Mouse (Mus musculus): ENCODE measurements around the gene Pla1a. TPM values are rescaled to one million over a fixed set of nuclear protein-coding genes. Genes with fewer than 3 reads are reported as not detected.

Pla1a gene
- polyA plus RNA-seq, 1 experiment from 2014 or later, result 1.6 TPM

DNA sequence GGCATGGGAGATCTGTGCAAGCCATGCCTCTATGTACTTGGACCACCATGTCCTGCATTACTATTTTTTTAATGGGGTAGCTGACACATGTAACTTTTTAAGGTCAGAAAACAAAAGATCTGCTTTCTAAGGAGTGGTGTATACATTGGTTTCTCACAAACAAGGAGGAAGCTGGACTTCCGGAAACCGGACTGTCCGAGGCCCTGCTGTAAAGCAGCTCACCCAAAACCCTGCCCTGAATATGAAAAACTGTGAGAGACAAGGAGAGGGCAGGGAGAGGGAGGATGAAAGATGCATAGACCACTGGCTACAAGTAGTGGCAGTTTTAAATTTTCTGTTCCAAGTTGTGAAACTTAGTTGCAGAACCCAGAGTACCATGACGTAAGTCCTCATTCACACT lies 27.0 kb upstream of the Pla1a start:
- Histone ChIP-seq H3K27ac (ENCODE audit: low read length) (no peak overlapping the region), H3K4me3 (ENCODE audit: low read depth, low read length) (no peak overlapping the region), H3K36me3 (ENCODE audit: insufficient read depth, low read length) (no peaks in the 10 kb centered on the region), H3K27me3 (replicated peaks; ENCODE audit: insufficient read depth, low read length) (no peaks in the 10 kb centered on the region), H3K4me1 (ENCODE audit: insufficient read depth, low read depth, low read length) (no peaks in the 10 kb centered on the region), H3K4me2 (replicated peaks; ENCODE audit: low read depth, low read length) (no peak overlapping the region), H3K9me3 (ENCODE audit: low read length) (no peaks in the 10 kb centered on the region), H3K9ac (replicated peaks; ENCODE audit: low read depth) (no peak overlapping the region)
- WGBS, result 73% methylated on average over 4 of the region's 4 CpGs
- TF ChIP-seq CTCF (IDR thresholded peaks at IDR 0.05), result no peak
- TF ChIP-seq EP300 (IDR thresholded peaks at IDR 0.05), result no peak
- ATAC-seq, result no peak
- DNase-seq (ENCODE audit: low spot score), result no peak

DNA sequence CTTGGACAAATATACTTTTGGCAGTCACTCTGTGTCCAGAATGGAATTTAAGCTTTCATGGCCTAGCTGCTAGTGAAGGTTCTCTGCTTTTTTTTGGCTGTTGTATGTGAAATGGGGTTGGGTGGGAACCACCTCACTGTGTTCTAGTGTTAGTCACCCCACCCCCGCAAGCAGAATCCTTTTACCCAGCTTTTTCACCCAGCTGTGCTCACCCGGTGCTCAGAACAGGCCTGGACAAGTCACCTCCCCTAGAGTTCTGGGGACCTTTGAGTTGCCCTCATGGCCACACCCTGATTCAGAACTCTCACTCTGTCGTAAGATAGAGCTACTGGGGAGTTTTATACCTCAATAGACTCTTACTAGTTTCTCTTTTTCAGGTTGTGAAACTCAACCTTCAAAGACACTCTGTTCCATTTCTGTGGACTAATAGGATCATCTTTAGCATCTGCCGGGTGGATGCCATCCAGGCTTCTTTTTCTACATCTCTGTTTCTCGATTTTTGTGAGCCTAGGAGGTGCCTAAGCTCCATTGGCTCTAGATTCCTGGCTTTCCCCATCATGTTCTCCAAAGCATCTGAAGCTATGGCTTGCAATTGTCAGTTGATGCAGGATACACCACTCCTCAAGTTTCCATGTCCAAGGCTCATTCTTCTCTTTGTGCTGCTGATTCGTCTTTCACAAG lies 25.8 kb upstream of the Pla1a start:
- ATAC-seq (peak; percentile 44), DNase-seq (ENCODE audit: low spot score) (peak; percentile 54)
- H3K27ac ChIP-seq (ENCODE audit: low read length), result no peak overlapping the region
- TF ChIP-seq EP300 (IDR thresholded peaks at IDR 0.05) (no peak), CTCF (IDR thresholded peaks at IDR 0.05) (no peak)
- H3K9ac ChIP-seq (replicated peaks; ENCODE audit: low read depth), result no peak overlapping the region
- 57% methylated on average over 6 of the region's 6 CpGs for WGBS
- no peak overlapping the region for H3K4me3 ChIP-seq (ENCODE audit: low read depth, low read length)
- H3K27me3 ChIP-seq (replicated peaks; ENCODE audit: insufficient read depth, low read length), result no peaks in the 10 kb centered on the region
- H3K36me3 ChIP-seq (ENCODE audit: insufficient read depth, low read length), result no peaks in the 10 kb centered on the region
- no peaks in the 10 kb centered on the region for H3K4me1 ChIP-seq (ENCODE audit: insufficient read depth, low read depth, low read length)
- no peak overlapping the region for H3K4me2 ChIP-seq (replicated peaks; ENCODE audit: low read depth, low read length)
- H3K9me3 ChIP-seq (ENCODE audit: low read length), result no peaks in the 10 kb centered on the region

DNA sequence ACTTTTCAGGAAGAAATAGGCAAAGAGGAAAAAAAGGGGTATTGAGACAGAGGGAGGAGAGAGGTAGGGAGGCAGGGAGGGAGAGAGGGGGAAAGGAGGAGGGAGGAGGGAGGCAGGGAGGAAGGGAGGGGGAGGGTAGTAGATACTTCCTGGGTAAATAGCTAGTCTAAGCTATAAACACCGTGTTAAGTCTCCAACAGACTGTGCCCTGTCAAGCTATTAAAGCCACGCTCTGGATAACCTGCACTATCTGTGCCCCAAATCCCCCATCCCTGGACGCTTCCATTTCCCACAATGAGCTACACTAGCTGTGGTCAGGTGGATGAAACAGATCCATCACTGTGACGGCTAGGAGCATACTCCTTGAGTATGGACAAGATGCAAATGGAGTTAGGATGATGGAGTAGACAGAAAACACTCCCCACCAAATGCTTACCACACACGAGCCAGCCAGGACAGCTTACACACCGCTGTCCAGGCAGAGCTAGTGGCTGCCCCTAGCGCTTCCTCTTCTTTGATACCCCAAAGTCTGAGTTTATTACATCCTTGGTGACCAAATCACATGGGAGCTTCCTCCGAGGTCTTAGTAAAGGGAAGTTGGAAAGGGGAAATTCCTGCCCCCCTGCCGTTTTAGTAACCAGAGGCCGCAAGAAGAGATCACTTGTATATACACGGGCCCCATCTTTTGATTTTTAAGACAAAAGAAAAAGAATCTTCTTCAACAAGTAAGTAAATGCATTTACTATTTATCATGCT lies 24.0 kb upstream of the Pla1a start:
- no peak overlapping the region for H3K4me3 ChIP-seq (ENCODE audit: low read depth, low read length)
- DNase-seq (ENCODE audit: low spot score), result peak; percentile 37
- no peak for TF ChIP-seq CTCF (IDR thresholded peaks at IDR 0.05)
- TF ChIP-seq EP300 (IDR thresholded peaks at IDR 0.05), result no peak
- no peaks in the 10 kb centered on the region for H3K9me3 ChIP-seq (ENCODE audit: low read length)
- H3K4me1 ChIP-seq (ENCODE audit: insufficient read depth, low read depth, low read length), result peaks cover 2% of the 10 kb centered on the region; the same call in 1 of the 2 replicates
- H3K4me2 ChIP-seq (replicated peaks; ENCODE audit: low read depth, low read length), result no peak overlapping the region
- ATAC-seq, result no peak
- H3K36me3 ChIP-seq (ENCODE audit: insufficient read depth, low read length), result no peaks in the 10 kb centered on the region
- H3K9ac ChIP-seq (replicated peaks; ENCODE audit: low read depth), result no peak overlapping the region
- H3K27ac ChIP-seq (ENCODE audit: low read length), result no peak overlapping the region
- WGBS, result 49% methylated on average over 11 of the region's 11 CpGs
- no peaks in the 10 kb centered on the region for H3K27me3 ChIP-seq (replicated peaks; ENCODE audit: insufficient read depth, low read length)

DNA sequence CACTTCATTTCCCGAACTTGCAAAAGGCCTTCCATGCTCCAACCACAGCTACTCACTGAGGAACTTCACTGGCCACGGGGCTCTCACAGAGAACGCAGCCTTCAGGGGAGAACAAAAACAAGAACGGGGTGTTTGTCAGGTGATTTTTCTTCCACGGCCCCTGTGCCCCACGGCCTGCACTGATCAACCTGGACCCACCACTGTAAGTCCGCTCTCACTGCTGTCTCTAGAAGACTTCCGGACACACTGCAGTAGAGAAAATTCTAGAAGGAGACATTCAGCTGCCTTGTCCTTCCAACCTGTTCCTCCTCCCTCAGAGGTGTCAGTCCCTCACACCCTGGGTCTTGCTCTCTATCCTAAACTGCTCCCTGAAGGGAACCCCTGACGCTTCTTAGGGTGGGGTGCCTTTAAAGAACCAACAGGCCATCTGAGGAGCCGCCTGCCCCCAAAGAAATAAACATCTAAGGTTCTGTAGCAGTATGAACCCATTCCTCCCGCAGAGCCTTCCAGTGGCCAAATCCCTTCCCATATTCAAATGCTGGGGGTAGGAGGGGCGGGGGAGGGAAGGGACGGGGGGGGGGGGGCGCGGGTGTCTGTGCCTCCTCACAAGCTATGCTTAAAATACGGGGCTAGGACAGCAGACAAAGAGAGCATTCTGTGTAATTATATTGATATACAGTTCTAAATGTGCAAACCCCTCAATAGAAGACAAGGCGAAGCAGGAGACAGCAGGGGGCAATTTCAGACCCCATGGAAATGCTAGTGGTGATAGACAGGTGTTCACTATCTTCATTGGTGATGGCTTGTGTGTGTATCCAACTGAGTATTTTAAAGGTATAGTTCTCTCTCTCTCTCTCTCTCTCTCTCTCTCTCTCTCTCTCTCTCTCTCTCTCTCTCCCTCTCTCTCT lies 22.8 kb upstream of the Pla1a start, which contains the start of gene Cd80:
Cd80 (plus strand) TSS at position 51 of the 908 bp plus-strand sequence.
- DNase-seq (ENCODE audit: low spot score) (no peak), ATAC-seq (no peak)
- H3K36me3 ChIP-seq (ENCODE audit: insufficient read depth, low read length), result no peaks in the 10 kb centered on the region
- H3K9ac ChIP-seq (replicated peaks; ENCODE audit: low read depth), result no peak within 1 kb of the TSS
- TF ChIP-seq CTCF (IDR thresholded peaks at IDR 0.05) (no peak), EP300 (IDR thresholded peaks at IDR 0.05) (no peak)
- WGBS, result 66% methylated on average over 16 of the region's 17 CpGs
- H3K4me2 ChIP-seq (replicated peaks; ENCODE audit: low read depth, low read length), result no peak within 1 kb of the TSS
- H3K27ac ChIP-seq (ENCODE audit: low read length), result no peak within 1 kb of the TSS
- H3K4me1 ChIP-seq (ENCODE audit: insufficient read depth, low read depth, low read length), result peaks cover 4% of the 10 kb centered on the region; the same call in 1 of the 2 replicates
- no peak within 1 kb of the TSS for H3K4me3 ChIP-seq (ENCODE audit: low read depth, low read length)
- no peaks in the 10 kb centered on the region for H3K27me3 ChIP-seq (replicated peaks; ENCODE audit: insufficient read depth, low read length)
- H3K9me3 ChIP-seq (ENCODE audit: low read length), result no peaks in the 10 kb centered on the region

DNA sequence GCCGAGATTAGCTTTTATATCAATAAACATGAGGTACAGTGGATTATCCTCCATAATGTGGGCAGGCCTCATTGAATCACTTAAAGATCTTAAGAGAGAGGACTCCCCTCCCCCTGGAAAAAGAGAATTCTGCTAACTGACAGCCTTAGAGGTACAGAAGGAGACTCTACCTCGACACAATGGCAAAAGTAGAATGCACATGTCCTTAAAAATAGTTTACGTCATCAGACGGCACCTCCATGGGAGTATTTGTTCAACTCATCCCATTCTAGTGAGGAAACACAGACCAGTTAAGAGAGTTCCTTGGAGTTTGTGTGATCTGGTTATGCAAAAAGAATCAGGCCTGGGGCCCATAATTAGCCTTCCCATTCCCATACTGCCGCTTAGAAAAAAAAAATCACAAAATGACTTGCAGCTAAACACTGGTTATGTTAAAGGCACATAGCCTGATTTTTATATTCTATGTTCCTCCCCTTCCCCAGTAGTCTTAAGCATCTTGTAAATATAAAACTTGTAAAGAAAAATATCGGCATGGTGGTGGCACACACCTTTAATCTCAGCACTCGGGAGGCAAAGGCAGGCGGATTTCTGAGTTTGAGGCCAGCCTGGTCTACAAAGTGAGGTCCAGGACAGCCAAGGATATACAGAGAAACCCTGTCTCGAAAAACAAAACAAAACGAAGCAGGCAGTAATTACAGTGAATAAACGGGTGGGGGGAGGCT lies 21.7 kb upstream of the Pla1a start:
- H3K4me1 ChIP-seq (ENCODE audit: insufficient read depth, low read depth, low read length), result peaks cover 4% of the 10 kb centered on the region; the same call in 1 of the 2 replicates
- TF ChIP-seq EP300 (IDR thresholded peaks at IDR 0.05), result no peak
- TF ChIP-seq CTCF (IDR thresholded peaks at IDR 0.05), result no peak
- ATAC-seq, result no peak

More for the DNA sequence above, 21.7 kb upstream of the Pla1a start:
- Histone ChIP-seq H3K27ac (ENCODE audit: low read length) (no peak overlapping the region), H3K27me3 (replicated peaks; ENCODE audit: insufficient read depth, low read length) (no peaks in the 10 kb centered on the region), H3K36me3 (ENCODE audit: insufficient read depth, low read length) (no peaks in the 10 kb centered on the region; the same call in 1 of the 2 replicates), H3K9me3 (ENCODE audit: low read length) (no peaks in the 10 kb centered on the region), H3K4me3 (ENCODE audit: low read depth, low read length) (no peak overlapping the region), H3K9ac (replicated peaks; ENCODE audit: low read depth) (no peak overlapping the region), H3K4me2 (replicated peaks; ENCODE audit: low read depth, low read length) (no peak overlapping the region)
- DNase-seq (ENCODE audit: low spot score), result no peak
- WGBS, result 77% methylated on average over 11 of the region's 11 CpGs

All from lung, postnatal 0 days (tissue).